Mouse (Mus musculus) MN1 (cell line): ENCODE data around the gene Grb10.
A peak's percentile ranks its signal among the peaks of the same experiment; 100 is the strongest.

Experiments
- DNase-seq: peaks from one replicate; pipeline ENCODE4 v3.0.0-alpha.2; 2016; ENCODE audit warnings: low spot score

The Grb10 gene

GRCm38 (mm10) chr11:11897645-11898357, 140.7 kb downstream of the Grb10 start, which contains the start of gene Ddc:
Ddc (minus strand) TSS chr11:11898144.
- no peak for DNase-seq

- DNase-seq: no peak
Measured at GRCm38 (mm10) chr11:11895479-11895878, 143.0 kb downstream of the Grb10 start.

- no peak for DNase-seq
Measured at GRCm38 (mm10) chr11:11893769-11894168, 144.7 kb downstream of the Grb10 start.

- DNase-seq: no peak
Measured at GRCm38 (mm10) chr11:11892993-11893602, 145.4 kb downstream of the Grb10 start.

GRCm38 (mm10) chr11:11891832-11892231, 146.7 kb downstream of the Grb10 start:
- DNase-seq: no peak

- no peak for DNase-seq
Measured at GRCm38 (mm10) chr11:11890139-11890741, 148.2 kb downstream of the Grb10 start.

- DNase-seq: no peak
Measured at GRCm38 (mm10) chr11:11888727-11889126, 149.8 kb downstream of the Grb10 start.

- no peak for DNase-seq
Measured at GRCm38 (mm10) chr11:11888051-11888450, 150.4 kb downstream of the Grb10 start.

- no peak for DNase-seq
Measured at GRCm38 (mm10) chr11:11886403-11886998, 152.0 kb downstream of the Grb10 start.

- no peak for DNase-seq
Measured at GRCm38 (mm10) chr11:11885921-11886320, 152.6 kb downstream of the Grb10 start.

GRCm38 (mm10) chr11:11885246-11885643, 153.2 kb downstream of the Grb10 start:
- DNase-seq: no peak

GRCm38 (mm10) chr11:11884533-11885245, 153.8 kb downstream of the Grb10 start:
- DNase-seq: peak; percentile 67

- no peak for DNase-seq
Measured at GRCm38 (mm10) chr11:11881783-11882155, 156.7 kb downstream of the Grb10 start.

- DNase-seq: no peak
Measured at GRCm38 (mm10) chr11:11881026-11881782, 157.3 kb downstream of the Grb10 start.
